Mouse (Mus musculus) hindbrain, embryonic 16.5 days (tissue): ENCODE measurements around the gene Baiap2. TPM values are rescaled to one million over a fixed set of nuclear protein-coding genes. Genes with fewer than 3 reads are reported as not detected.

ENCODE experiments used
- ATAC-seq: fragments of 200-750 bp; cut with Nextera tagmentation; 2 replicates; pipeline ENCODE4 v1.8.0; 2017; ENCODE audit warnings: moderate TSS enrichment, moderate library complexity
- H3K27ac ChIP-seq: fragments of 300-500 bp; sonication (generic); 2 replicates; pipeline ENCODE4 v1.5.1; 2014; ENCODE audit warnings: low read depth, mild to moderate bottlenecking, control low read depth, low read length, moderate library complexity
- H3K27me3 ChIP-seq: fragments of 300-500 bp; sonication (generic); replicated peaks from 2 replicates; pipeline ENCODE4 v1.6.1; 2014; ENCODE audit warnings: low read length; ENCODE audit not compliant: control insufficient read depth, insufficient read depth
- H3K36me3 ChIP-seq: fragments of 300-500 bp; sonication (generic); 2 replicates; pipeline ENCODE4 v1.6.1; 2014; ENCODE audit warnings: mild to moderate bottlenecking, low read length, moderate library complexity, mixed read lengths; ENCODE audit not compliant: control insufficient read depth, insufficient read depth
- H3K4me1 ChIP-seq: fragments of 300-500 bp; sonication (generic); 2 replicates; pipeline ENCODE4 v1.6.1; 2014; ENCODE audit warnings: low read depth, low read length; ENCODE audit not compliant: control insufficient read depth, insufficient read depth
- H3K4me2 ChIP-seq: fragments of 300-500 bp; sonication (generic); 2 replicates; pipeline ENCODE4 v1.6.1; 2014; ENCODE audit warnings: mild to moderate bottlenecking, low read length, control low read depth, moderate library complexity
- H3K4me3 ChIP-seq: fragments of 300-500 bp; sonication (generic); 2 replicates; pipeline ENCODE4 v1.5.1; 2014; ENCODE audit warnings: mild to moderate bottlenecking, low read length, control low read depth, moderate library complexity
- H3K9ac ChIP-seq: fragments of 300-500 bp; sonication (generic); 2 replicates; pipeline ENCODE4 v1.6.1; 2014; ENCODE audit warnings: low read depth, mild to moderate bottlenecking, control low read depth, low read length, moderate library complexity
- H3K9me3 ChIP-seq: fragments of 300-500 bp; sonication (generic); 2 replicates; pipeline ENCODE4 v1.6.1; 2014; ENCODE audit warnings: mild to moderate bottlenecking, low read length, moderate library complexity; ENCODE audit not compliant: control insufficient read depth
- WGBS: fragments of 180-500 bp; shearing (Covaris S2); extraction: QIAGEN DNeasy Blood & Tissue Kit; methylation state at CpG from one replicate; pipeline ENCODE4 v1.1.7; 2014; 5-methylcytosine and 5-hydroxymethylcytosine counted together
- polyA plus RNA-seq: library from polyadenylated mRNA; unstranded; fragments of >200 nt; fragmentation: Nextera tagmentation; extraction: Ambion mirVana; gene quantifications from 2 replicates; pipeline ENCODE4 v1.2.1, GENCODE M21; 2015

Baiap2 gene
- polyA plus RNA-seq, 1 experiment from 2014 or later: 23.9 TPM

DNA sequence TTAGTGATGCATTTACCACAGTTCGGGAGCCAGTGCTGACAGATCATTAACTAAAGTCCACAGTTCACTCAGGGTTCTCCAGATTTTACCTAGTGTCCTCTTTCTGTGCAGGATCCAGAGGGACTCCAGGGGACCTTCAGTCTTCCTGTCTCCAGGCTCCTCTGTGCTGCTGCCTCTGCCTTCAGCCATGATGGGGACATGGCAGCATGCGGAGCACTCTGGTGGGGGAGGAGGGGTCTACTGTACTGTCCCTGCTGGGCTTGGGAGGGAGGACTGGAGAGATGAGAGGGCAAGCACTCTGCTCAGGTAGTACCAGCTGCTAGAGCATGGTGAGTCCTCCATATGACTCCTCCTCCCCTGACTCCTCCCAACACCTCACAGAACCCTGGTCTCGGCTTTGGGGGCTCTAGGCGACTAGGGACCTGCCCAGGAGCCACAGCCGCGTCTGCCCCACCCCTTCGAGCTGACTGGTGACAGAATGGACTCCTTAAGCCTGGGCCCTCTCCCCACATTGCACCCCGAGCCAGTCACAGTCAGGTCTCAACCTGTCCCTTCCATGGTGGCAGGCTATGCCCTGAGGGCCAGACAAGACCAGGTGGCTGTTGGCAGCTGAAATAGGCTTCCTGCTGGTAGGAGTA, 3.4 kb upstream of the Baiap2 start:
- Histone ChIP-seq H3K4me2 (no peak overlapping the region), H3K4me1 (peaks cover 37% of the 10 kb centered on the region), H3K9me3 (no peaks in the 10 kb centered on the region), H3K4me3 (no peak overlapping the region), H3K9ac (no peak overlapping the region), H3K27me3 (no peaks in the 10 kb centered on the region), H3K27ac (no peak overlapping the region), H3K36me3 (no peaks in the 10 kb centered on the region)
- WGBS: 59% methylated on average over 8 of the region's 8 CpGs
- no peak for ATAC-seq

DNA sequence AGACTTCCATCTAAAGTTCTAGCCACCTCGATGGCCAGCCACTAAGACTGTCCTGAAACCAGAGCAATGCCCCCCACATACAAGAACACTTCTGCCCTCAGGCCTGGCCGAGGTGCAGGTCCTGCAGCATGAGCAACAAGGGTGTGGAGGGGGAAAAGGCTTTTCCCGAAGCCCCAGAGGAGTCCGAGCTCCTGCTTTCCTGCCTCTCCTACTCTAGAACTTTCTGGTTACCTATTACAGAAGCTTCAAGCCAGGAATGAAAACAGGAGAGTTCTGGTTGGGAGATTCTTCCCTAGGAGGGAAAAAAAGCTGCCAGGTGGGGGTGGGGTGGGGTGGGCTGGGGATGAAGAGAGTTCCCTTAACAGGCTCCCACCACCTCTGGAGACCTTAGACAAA, 2.9 kb upstream of the Baiap2 start:
- Histone ChIP-seq H3K4me1 (peaks cover 37% of the 10 kb centered on the region), H3K4me2 (no peak overlapping the region), H3K9me3 (no peaks in the 10 kb centered on the region), H3K27ac (no peak overlapping the region), H3K4me3 (no peak overlapping the region), H3K36me3 (no peaks in the 10 kb centered on the region), H3K27me3 (no peaks in the 10 kb centered on the region), H3K9ac (no peak overlapping the region)
- WGBS: 58% methylated on average over 4 of the region's 4 CpGs
- no peak for ATAC-seq

DNA sequence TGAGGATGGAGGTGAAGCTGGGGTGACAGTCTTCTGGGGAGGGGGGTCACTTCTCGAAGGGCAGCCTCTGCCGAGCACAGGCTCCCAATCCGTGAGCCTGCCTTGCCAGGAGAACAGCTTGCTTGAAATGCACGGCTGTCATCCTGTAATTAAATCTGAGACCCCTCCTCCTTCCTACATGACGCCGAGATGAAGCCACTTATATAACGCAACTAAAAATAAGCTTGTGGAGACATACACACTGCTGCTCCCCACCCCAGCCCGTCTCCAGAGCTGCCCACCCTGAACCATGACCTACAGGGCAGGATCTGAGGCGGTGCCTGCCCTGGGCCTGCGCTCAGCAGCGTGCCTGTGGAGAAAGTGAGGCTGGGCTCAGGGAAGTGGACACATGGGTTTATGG, 2.4 kb upstream of the Baiap2 start:
- WGBS: 42% methylated on average over 11 of the region's 11 CpGs
- no peak overlapping the region for H3K27ac ChIP-seq
- no peak overlapping the region for H3K4me3 ChIP-seq
- no peak for ATAC-seq
- no peaks in the 10 kb centered on the region for H3K36me3 ChIP-seq
- H3K9me3 ChIP-seq: no peaks in the 10 kb centered on the region
- peaks cover 38% of the 10 kb centered on the region for H3K4me1 ChIP-seq
- no peaks in the 10 kb centered on the region for H3K27me3 ChIP-seq
- H3K4me2 ChIP-seq: no peak overlapping the region
- H3K9ac ChIP-seq: peak overlapping the region; percentile 13; the same call in 1 of the 2 replicates

DNA sequence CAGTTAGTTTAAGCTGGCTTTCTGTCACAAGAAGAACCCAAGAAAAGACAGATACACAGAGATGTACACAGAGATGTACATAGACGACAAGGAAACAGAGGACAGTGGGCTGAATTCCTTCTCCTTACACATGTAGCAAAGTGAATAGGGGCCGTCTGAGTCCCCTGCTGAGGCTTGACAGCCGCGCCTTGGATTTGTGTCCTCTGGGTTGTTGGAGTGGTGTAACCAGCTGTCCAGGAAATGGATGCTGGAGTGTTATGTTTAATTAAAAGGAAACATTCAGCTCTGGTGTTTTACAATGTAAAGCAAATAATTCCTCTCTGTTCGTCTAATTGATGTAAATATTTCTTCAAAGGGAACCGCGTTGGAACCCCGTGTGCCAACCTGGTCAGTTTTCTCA, 769 bp upstream of the Baiap2 start:
- Histone ChIP-seq H3K4me3 (peak overlapping the region; percentile 72), H3K4me2 (peak overlapping the region; percentile 87), H3K4me1 (peaks cover 35% of the 10 kb centered on the region), H3K27ac (0 out of 2 replicates have a peak overlapping the region, but pooled peaks have one; percentile 18), H3K9ac (peak overlapping the region; percentile 79; the same call in 1 of the 2 replicates), H3K9me3 (no peaks in the 10 kb centered on the region), H3K27me3 (no peaks in the 10 kb centered on the region), H3K36me3 (no peaks in the 10 kb centered on the region)
- no peak for ATAC-seq
- 3% methylated on average over 8 of the region's 8 CpGs for WGBS

DNA sequence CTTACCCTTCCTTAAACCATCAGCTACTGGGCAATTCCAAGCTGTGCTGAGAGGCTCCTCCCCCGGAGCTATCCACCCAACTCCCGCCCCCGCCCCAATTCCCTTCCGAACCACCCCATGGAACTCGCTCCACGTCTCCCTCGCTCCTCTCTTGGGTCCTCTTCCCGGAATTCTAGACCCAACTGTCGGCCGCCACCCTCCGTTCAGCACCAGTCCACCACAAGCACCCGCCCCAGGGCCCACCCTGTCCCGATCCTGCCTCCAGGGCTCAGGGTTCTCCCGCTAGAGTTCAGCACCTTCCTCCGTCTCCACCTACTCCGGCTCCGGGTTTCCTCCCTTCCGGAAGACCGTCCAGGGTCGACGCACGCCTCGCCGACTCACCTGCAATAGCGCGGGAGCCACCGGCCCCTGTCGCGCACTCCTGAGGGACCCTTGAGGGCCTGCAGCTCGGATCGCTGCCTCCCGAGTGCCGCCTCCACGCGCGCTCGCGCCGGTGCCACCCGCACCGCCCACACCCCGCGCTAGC, 299 bp upstream of the Baiap2 start:
- peak; percentile 4; the same call in 1 of the 2 replicates for ATAC-seq
- under 1% methylated on average over 42 of the region's 43 CpGs for WGBS
- peak overlapping the region; percentile 79 for H3K9ac ChIP-seq
- peak overlapping the region; percentile 87 for H3K4me2 ChIP-seq
- H3K27me3 ChIP-seq: no peaks in the 10 kb centered on the region
- no peaks in the 10 kb centered on the region for H3K36me3 ChIP-seq
- peaks cover 31% of the 10 kb centered on the region for H3K4me1 ChIP-seq
- H3K9me3 ChIP-seq: no peaks in the 10 kb centered on the region
- H3K27ac ChIP-seq: peak overlapping the region; percentile 84
- H3K4me3 ChIP-seq: peak overlapping the region; percentile 72

DNA sequence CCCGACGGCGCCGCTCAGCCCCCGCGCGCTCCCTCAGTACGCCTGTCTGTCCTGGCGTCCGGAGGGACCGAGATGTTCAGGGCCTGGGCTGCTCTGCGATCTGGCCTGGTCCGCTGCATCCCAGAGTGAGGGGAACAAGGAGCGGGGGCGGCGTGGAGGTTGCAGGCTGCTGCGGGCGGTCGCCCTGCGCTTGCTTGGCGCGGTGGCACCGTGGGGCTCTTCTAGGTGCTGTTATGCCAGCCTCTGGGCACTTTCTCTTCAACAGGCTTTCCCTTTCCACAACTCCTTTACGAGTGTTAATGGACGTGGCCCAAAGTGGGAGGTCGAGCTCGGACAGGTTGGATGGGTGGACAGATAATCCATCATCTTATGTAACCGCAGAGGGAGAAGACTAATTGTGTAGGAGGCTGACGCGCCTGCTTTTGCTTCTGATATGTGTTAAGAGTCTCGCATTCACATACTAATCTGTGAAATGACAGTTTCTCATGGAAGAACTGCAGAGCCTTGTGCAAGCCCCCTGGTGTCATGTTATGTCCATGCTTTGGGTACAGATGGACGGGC, 945 bp downstream of the Baiap2 start:
- peak overlapping the region; percentile 93 for H3K4me2 ChIP-seq
- no peak; the same call in 1 of the 2 replicates for ATAC-seq
- H3K36me3 ChIP-seq: no peaks in the 10 kb centered on the region
- peak overlapping the region; percentile 72 for H3K9ac ChIP-seq
- no peaks in the 10 kb centered on the region for H3K27me3 ChIP-seq
- 3% methylated on average over 28 of the region's 32 CpGs for WGBS
- H3K9me3 ChIP-seq: no peaks in the 10 kb centered on the region
- peaks cover 31% of the 10 kb centered on the region for H3K4me1 ChIP-seq
- H3K4me3 ChIP-seq: peak overlapping the region; percentile 72
- H3K27ac ChIP-seq: peak overlapping the region; percentile 66

DNA sequence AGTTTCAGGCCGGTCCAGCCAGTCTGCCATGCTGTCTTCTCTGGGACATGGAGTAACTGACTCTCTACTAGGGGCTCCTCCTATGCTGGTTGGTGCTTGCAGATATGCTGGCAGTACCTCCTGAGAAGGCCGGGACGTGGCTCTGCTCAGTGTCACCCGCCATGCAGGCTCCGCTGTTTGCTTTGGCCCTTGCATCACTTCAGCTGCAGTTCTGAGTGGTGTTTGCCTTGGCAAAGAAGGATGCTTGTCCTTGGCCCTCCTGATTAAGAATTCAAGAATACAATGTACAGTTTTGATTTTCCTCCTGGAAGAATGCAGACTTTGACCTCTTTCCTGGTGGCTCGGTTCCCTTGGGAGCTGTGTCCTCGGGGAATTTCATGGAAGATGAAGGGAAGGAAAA, 2.8 kb downstream of the Baiap2 start:
- 76% methylated on average over 7 of the region's 7 CpGs for WGBS

DNA sequence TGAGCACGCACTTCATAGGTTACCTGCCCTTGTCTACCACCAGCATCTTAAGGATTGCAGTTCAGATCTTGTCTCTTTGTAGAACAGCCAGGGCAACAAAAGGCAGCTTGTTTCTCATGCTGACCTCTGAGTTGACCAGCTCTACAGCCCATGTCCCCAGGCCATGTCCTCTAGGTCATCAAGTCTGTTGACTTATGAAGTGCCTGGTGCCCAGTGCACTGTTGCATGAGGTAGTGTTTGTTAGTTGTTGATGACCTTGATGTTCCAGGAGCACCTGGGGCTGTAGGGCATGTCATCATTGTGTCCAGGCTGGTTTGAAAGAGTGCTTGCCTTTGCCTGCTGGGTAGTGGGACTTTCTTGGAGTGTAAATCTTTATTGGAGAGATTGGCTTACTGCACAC, 4.9 kb downstream of the Baiap2 start:
- Histone ChIP-seq H3K4me3 (no peak overlapping the region), H3K9me3 (no peaks in the 10 kb centered on the region), H3K27me3 (no peaks in the 10 kb centered on the region), H3K36me3 (no peaks in the 10 kb centered on the region), H3K27ac (no peak overlapping the region), H3K4me2 (no peak overlapping the region), H3K4me1 (peaks cover 23% of the 10 kb centered on the region), H3K9ac (no peak overlapping the region)
- no peak for ATAC-seq
- 94% methylated on average over 1 of the region's 1 CpGs for WGBS

More for the DNA sequence above, 2.8 kb downstream of the Baiap2 start:
- peak overlapping the region; percentile 93 for H3K4me2 ChIP-seq
- H3K4me1 ChIP-seq: peaks cover 22% of the 10 kb centered on the region
- no peaks in the 10 kb centered on the region for H3K9me3 ChIP-seq
- H3K36me3 ChIP-seq: no peaks in the 10 kb centered on the region
- H3K27me3 ChIP-seq: no peaks in the 10 kb centered on the region
- ATAC-seq: no peak
- H3K4me3 ChIP-seq: no peak overlapping the region
- no peak overlapping the region for H3K27ac ChIP-seq
- H3K9ac ChIP-seq: no peak overlapping the region

DNA sequence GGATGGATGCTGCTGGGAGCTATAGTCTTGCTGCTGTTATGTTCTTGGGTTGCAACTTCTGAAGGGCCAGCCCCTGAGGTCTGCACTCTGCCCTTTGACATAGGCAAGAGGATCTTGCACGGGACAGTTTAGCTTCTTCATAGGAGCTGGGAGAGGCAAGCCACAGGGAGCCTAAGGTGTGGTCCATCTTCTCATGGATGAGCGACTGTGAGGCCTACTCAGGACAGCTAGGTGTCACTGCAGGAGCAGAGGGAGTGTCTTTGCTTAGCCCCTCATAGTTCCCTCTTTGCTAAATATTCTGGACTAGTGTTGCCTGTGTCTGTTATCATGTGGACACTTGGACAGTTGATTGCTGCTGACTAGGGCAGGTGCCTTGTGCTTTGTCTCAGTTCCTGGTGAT, 5.3 kb downstream of the Baiap2 start:
- H3K9me3 ChIP-seq: no peaks in the 10 kb centered on the region
- H3K9ac ChIP-seq: no peak overlapping the region
- H3K27me3 ChIP-seq: no peaks in the 10 kb centered on the region
- peaks cover 28% of the 10 kb centered on the region for H3K4me1 ChIP-seq
- ATAC-seq: no peak
- H3K27ac ChIP-seq: no peak overlapping the region
- H3K4me2 ChIP-seq: no peak overlapping the region
- no peak overlapping the region for H3K4me3 ChIP-seq
- H3K36me3 ChIP-seq: no peaks in the 10 kb centered on the region
- WGBS: 72% methylated on average over 2 of the region's 2 CpGs
